Comparison of ENCODE assay signal across 8 mouse cellular contexts in genomic region chr12:107812549-107813335, GRCm38 (mm10).
DNase-seq lines count a peak whose midpoint lies in the region; ATAC-seq and TF ChIP-seq lines count a peak whose summit lies in the region.

No protein-coding gene starts in this region.

- no peak overlapping the region for H3K9ac ChIP-seq in forebrain, postnatal 0 days
- H3K9ac ChIP-seq in liver, postnatal 0 days (replicated peaks), result no peak overlapping the region

- WGBS in forebrain, postnatal 0 days, result 49% methylated on average over 14 of the region's 14 CpGs
- WGBS in liver, postnatal 0 days (ENCODE audit: insufficient replicate concordance), result 69% methylated on average over 14 of the region's 14 CpGs

- H3K27me3 ChIP-seq in forebrain, postnatal 0 days (ENCODE audit: insufficient read depth, low read length), result no peaks in the 10 kb centered on the region
- H3K27me3 ChIP-seq in liver, postnatal 0 days (ENCODE audit: insufficient read depth, low read length), result no peaks in the 10 kb centered on the region

- TF ChIP-seq CTCF in forebrain, postnatal 0 days (IDR thresholded peaks at IDR 0.05; ENCODE audit: low read depth), result no peak
- TF ChIP-seq CTCF in liver, postnatal 0 days (IDR thresholded peaks at IDR 0.05; ENCODE audit: low read depth), result no peak

- no peak for TF ChIP-seq EP300 in liver, postnatal 0 days (IDR thresholded peaks at IDR 0.05; ENCODE audit: low read depth)

- no peaks in the 10 kb centered on the region for H3K9me3 ChIP-seq in forebrain, postnatal 0 days (ENCODE audit: low read length)
- H3K9me3 ChIP-seq in liver, postnatal 0 days (ENCODE audit: low read length), result no peaks in the 10 kb centered on the region

- no peak overlapping the region for H3K4me3 ChIP-seq in forebrain, postnatal 0 days (ENCODE audit: low read depth, low read length)
- no peak overlapping the region for H3K4me3 ChIP-seq in liver, postnatal 0 days (ENCODE audit: low read depth, low read length)

- no peaks in the 10 kb centered on the region for H3K36me3 ChIP-seq in forebrain, postnatal 0 days (ENCODE audit: insufficient read depth)
- no peaks in the 10 kb centered on the region for H3K36me3 ChIP-seq in liver, postnatal 0 days (replicated peaks; ENCODE audit: insufficient read depth, low read length)

- peak; percentile 60 for DNase-seq in embryo, embryonic 10.5 days (ENCODE audit: low spot score)
- no peak for DNase-seq in embryo, embryonic 9.5 days (ENCODE audit: extremely low spot score)
- peak; percentile 10 for DNase-seq in lung, postnatal 36 days
- DNase-seq in lung, postnatal 14 days, result no peak
- no peak for DNase-seq in forebrain, postnatal 0 days
- peak; percentile 14 for DNase-seq in right cerebral cortex, postnatal 25 days
- no peak for DNase-seq in liver, postnatal 0 days
- DNase-seq in kidney, postnatal 36 days, result no peak

- ATAC-seq in forebrain, postnatal 0 days, result peak; percentile 32; the same call in 1 of the 2 replicates
- no peak for ATAC-seq in liver, postnatal 0 days

- H3K4me2 ChIP-seq in forebrain, postnatal 0 days (ENCODE audit: low read depth), result no peak overlapping the region
- no peak overlapping the region for H3K4me2 ChIP-seq in liver, postnatal 0 days (ENCODE audit: low read depth, low read length)

- H3K4me1 ChIP-seq in forebrain, postnatal 0 days (ENCODE audit: insufficient read depth), result 0 out of 2 replicates have a peak, but pooled peaks cover 3% of the 10 kb centered on the region
- no peaks in the 10 kb centered on the region for H3K4me1 ChIP-seq in liver, postnatal 0 days (ENCODE audit: insufficient read depth)

- no peak overlapping the region for H3K27ac ChIP-seq in forebrain, postnatal 0 days (ENCODE audit: low read depth, low read length)
- no peak overlapping the region for H3K27ac ChIP-seq in liver, postnatal 0 days (ENCODE audit: low read depth)

Comparison
In these comparisons a context has a peak if more than half of its experiments do, and no peak if none do; other contexts are left out.
1. DNase-seq: peak in embryo, embryonic 10.5 days (single experiment), lung, postnatal 36 days (single experiment) and right cerebral cortex, postnatal 25 days (single experiment); none in embryo, embryonic 9.5 days (single experiment), lung, postnatal 14 days (single experiment), forebrain, postnatal 0 days (single experiment), liver, postnatal 0 days (single experiment) and kidney, postnatal 36 days (0 of 2).